Mouse (Mus musculus) heart, postnatal 0 days (tissue): Measurements from ENCODE around the gene Cacnb1. TPM values are rescaled to one million over a fixed set of nuclear protein-coding genes. Genes with fewer than 3 reads are reported as not detected.

Experiments used
- ATAC-seq: fragments of 200-750 bp; cut with Nextera tagmentation; 2 replicates; pipeline ENCODE4 v1.8.0; 2017; ENCODE audit warnings: low read depth, moderate number of reproducible peaks, moderate library complexity; ENCODE audit not compliant: insufficient read depth
- DNase-seq: peaks from one replicate; pipeline ENCODE4 v3.0.0-alpha.2; 2016; ENCODE audit warnings: low spot score
- H3K27ac ChIP-seq: fragments of 300-500 bp; sonication (generic); 2 replicates; pipeline ENCODE4 v1.5.1; 2014; ENCODE audit warnings: low read depth, mild to moderate bottlenecking
- H3K27me3 ChIP-seq: fragments of 300-500 bp; sonication (generic); 2 replicates; pipeline ENCODE4 v1.6.1; 2014; ENCODE audit warnings: low read length, mixed read lengths; ENCODE audit not compliant: control insufficient read depth, insufficient read depth
- H3K36me3 ChIP-seq: fragments of 300-500 bp; sonication (generic); replicated peaks from 2 replicates; pipeline ENCODE4 v1.6.1; 2014; ENCODE audit warnings: low read length, mixed read lengths; ENCODE audit not compliant: control insufficient read depth, insufficient read depth
- H3K4me1 ChIP-seq: fragments of 300-500 bp; sonication (generic); 2 replicates; pipeline ENCODE4 v1.6.1; 2014; ENCODE audit warnings: antibody characterized with exemption; ENCODE audit not compliant: control insufficient read depth, insufficient read depth
- H3K4me2 ChIP-seq: fragments of 300-500 bp; sonication (generic); 2 replicates; pipeline ENCODE4 v1.6.1; 2014; ENCODE audit warnings: low read depth, mild to moderate bottlenecking, low read length, moderate library complexity
- H3K4me3 ChIP-seq: fragments of 300-500 bp; sonication (generic); 2 replicates; pipeline ENCODE4 v1.5.1; 2014; ENCODE audit warnings: low read depth, low read length
- H3K9ac ChIP-seq: fragments of 300-500 bp; sonication (generic); replicated peaks from 2 replicates; pipeline ENCODE4 v1.6.1; 2014; ENCODE audit warnings: low read depth, low read length, mixed read lengths
- H3K9me3 ChIP-seq: fragments of 300-500 bp; sonication (generic); replicated peaks from 2 replicates; pipeline ENCODE4 v1.6.1; 2016; ENCODE audit warnings: low read length; ENCODE audit not compliant: control insufficient read depth
- CTCF ChIP-seq: IDR thresholded peaks from 2 replicates; pipeline ENCODE4 v1.5.1; 2016; ENCODE audit warnings: antibody characterized with exemption, control low read depth, low read depth
- EP300 ChIP-seq: IDR thresholded peaks from 2 replicates; pipeline ENCODE4 v1.6.1; 2016; ENCODE audit warnings: antibody characterized with exemption, low read depth
- WGBS: fragments of 180-500 bp; shearing (Covaris S2); extraction: QIAGEN DNeasy Blood & Tissue Kit; methylation state at CpG from one replicate; pipeline ENCODE4 v1.1.7; 2014; 5-methylcytosine and 5-hydroxymethylcytosine counted together
- polyA plus RNA-seq: library from polyadenylated mRNA; unstranded; fragments of >200 nt; fragmentation: Nextera tagmentation; extraction: Ambion mirVana; gene quantifications from 2 replicates; pipeline ENCODE4 v1.2.1, GENCODE M21; 2015
- total RNA-seq: library from RNA; depleted of rRNA; stranded (reverse); fragments of >200 nt; gene quantifications from 2 replicates; pipeline ENCODE4 v1.2.3, GENCODE M21; 2014; ENCODE audit warnings: low replicate concordance

The Cacnb1 gene
- total and polyA plus RNA-seq, 2 experiments from 2014 or later = 5.2 to 5.5 TPM

GRCm38 (mm10) chr11:97986738-97987465 is 35.9 kb downstream of the Cacnb1 start:
- H3K4me2 ChIP-seq = peak overlapping the region; percentile 96
- 29% methylated on average over 15 of the region's 17 CpGs for WGBS
- no peaks in the 10 kb centered on the region for H3K9me3 ChIP-seq
- ATAC-seq (no peak), DNase-seq (no peak)
- H3K9ac ChIP-seq = peak overlapping the region; percentile 54; the same call in 1 of the 2 replicates
- H3K4me3 ChIP-seq = peak overlapping the region; percentile 71
- H3K27ac ChIP-seq = no peak overlapping the region
- no peaks in the 10 kb centered on the region for H3K36me3 ChIP-seq
- H3K4me1 ChIP-seq = 0 out of 2 replicates have a peak, but pooled peaks cover 15% of the 10 kb centered on the region
- TF ChIP-seq EP300 (no peak), CTCF (no peak)
- H3K27me3 ChIP-seq = peaks cover 22% of the 10 kb centered on the region

- 2% methylated on average over 64 of the region's 74 CpGs for WGBS
- TF ChIP-seq CTCF (no peak), EP300 (no peak)
- Histone ChIP-seq H3K4me2 (peak within 1 kb of the TSS; percentile 96), H3K27ac (no peak within 1 kb of the TSS), H3K36me3 (no peaks in the 10 kb centered on the region), H3K9ac (peak within 1 kb of the TSS; percentile 54), H3K27me3 (peaks cover 22% of the 10 kb centered on the region), H3K9me3 (no peaks in the 10 kb centered on the region), H3K4me3 (peak within 1 kb of the TSS; percentile 71), H3K4me1 (0 out of 2 replicates have a peak, but pooled peaks cover 15% of the 10 kb centered on the region)
- no peak for DNase-seq
- ATAC-seq = no peak
These were observed 36.8 kb downstream of the Cacnb1 start, which contains the start of gene Plxdc1 for GRCm38 (mm10) chr11:97985727-97986677. Plxdc1 (minus strand) TSS chr11:97986444.

GRCm38 (mm10) chr11:97983983-97984382 is 38.9 kb downstream of the Cacnb1 start:
- Histone ChIP-seq H3K4me1 (0 out of 2 replicates have a peak, but pooled peaks cover 4% of the 10 kb centered on the region), H3K27ac (no peak overlapping the region), H3K9me3 (no peaks in the 10 kb centered on the region), H3K36me3 (no peaks in the 10 kb centered on the region), H3K9ac (no peak overlapping the region), H3K4me3 (no peak overlapping the region), H3K4me2 (no peak overlapping the region), H3K27me3 (peaks cover 22% of the 10 kb centered on the region)
- ATAC-seq = no peak
- 58% methylated on average over 1 of the region's 1 CpGs for WGBS
- DNase-seq = no peak
- TF ChIP-seq CTCF = no peak
- TF ChIP-seq EP300 = no peak

- no peak overlapping the region for H3K27ac ChIP-seq
- H3K4me1 ChIP-seq = 0 out of 2 replicates have a peak, but pooled peaks cover 4% of the 10 kb centered on the region
- ATAC-seq (no peak), DNase-seq (no peak)
- no peak for TF ChIP-seq EP300
- no peak for TF ChIP-seq CTCF
- 89% methylated on average over 3 of the region's 3 CpGs for WGBS
- no peaks in the 10 kb centered on the region for H3K36me3 ChIP-seq
- no peak overlapping the region for H3K4me2 ChIP-seq
- no peaks in the 10 kb centered on the region for H3K9me3 ChIP-seq
- no peak overlapping the region for H3K4me3 ChIP-seq
- H3K27me3 ChIP-seq = peaks cover 22% of the 10 kb centered on the region
- no peak overlapping the region for H3K9ac ChIP-seq
These were observed 39.3 kb downstream of the Cacnb1 start for GRCm38 (mm10) chr11:97983506-97983905.

GRCm38 (mm10) chr11:97982721-97983120 is 40.1 kb downstream of the Cacnb1 start:
- ATAC-seq (no peak), DNase-seq (no peak)
- H3K9me3 ChIP-seq = no peaks in the 10 kb centered on the region
- H3K4me2 ChIP-seq = no peak overlapping the region
- H3K4me1 ChIP-seq = 0 out of 2 replicates have a peak, but pooled peaks cover 4% of the 10 kb centered on the region
- no peak overlapping the region for H3K9ac ChIP-seq
- no peak for TF ChIP-seq EP300
- TF ChIP-seq CTCF = no peak
- no peak overlapping the region for H3K27ac ChIP-seq
- no peak overlapping the region for H3K4me3 ChIP-seq
- 85% methylated on average over 9 of the region's 9 CpGs for WGBS
- H3K27me3 ChIP-seq = peaks cover 22% of the 10 kb centered on the region
- H3K36me3 ChIP-seq = no peaks in the 10 kb centered on the region
